ENCODE assay signal across 31 mouse cellular contexts in the genomic region with DNA sequence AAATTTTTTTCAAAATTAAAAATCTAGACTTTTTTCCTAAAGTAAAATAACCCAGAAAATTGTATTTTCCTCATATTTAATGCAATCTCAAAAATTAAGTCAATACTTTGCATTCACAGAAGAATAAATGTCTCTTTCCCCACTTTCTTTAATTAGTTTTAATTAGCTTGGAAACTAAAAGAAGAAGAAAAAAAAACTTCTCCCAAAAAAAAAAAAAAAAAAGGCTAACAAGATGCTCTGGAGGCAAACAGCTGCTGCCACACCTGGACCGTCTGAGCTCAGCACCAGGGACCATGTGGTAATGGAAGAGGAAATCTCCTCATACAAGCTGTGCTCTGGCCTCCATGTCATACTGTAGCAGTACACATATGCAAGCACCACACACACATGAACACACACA. TPM values are rescaled to one million over a fixed set of nuclear protein-coding genes. Genes with fewer than 3 reads are reported as not detected.
"Had no signal": no experiment of that assay in that cellular context is flagged by ENCODE, and none has a peak within 500 bp of the region (broad histone marks: within the 10 kb centered on the region; RNA-seq: fewer than 3 reads in every experiment).

No protein-coding gene starts in this region.

- H3K4me3 ChIP-seq: heart, embryonic 10.5 days; heart, embryonic 12.5 days; hindbrain, embryonic 12.5 days; intestine, embryonic 15.5 days; layer of hippocampus, adult 2 months; left cerebral cortex, adult 2 months; limb, embryonic 10.5 days; limb, embryonic 12.5 days; liver, embryonic 13.5 days; liver, embryonic 15.5 days had no signal

- ATAC-seq: hindbrain, embryonic 16.5 days; inflammation-experienced regulatory T-cells, adult 6 months; intestine, embryonic 15.5 days; intestine, postnatal 0 days had no signal

- H3K27me3 ChIP-seq: heart, embryonic 12.5 days; hindbrain, embryonic 12.5 days; intestine, embryonic 15.5 days; limb, embryonic 12.5 days; liver, embryonic 13.5 days; liver, embryonic 15.5 days had no signal

- H3K9ac ChIP-seq: heart, embryonic 12.5 days; hindbrain, embryonic 12.5 days; hindbrain, embryonic 14.5 days; intestine, embryonic 15.5 days; limb, embryonic 12.5 days; liver, embryonic 13.5 days; liver, embryonic 15.5 days had no signal

- H3K9me3 ChIP-seq: heart, embryonic 10.5 days; heart, embryonic 12.5 days; hindbrain, embryonic 12.5 days; intestine, embryonic 15.5 days; limb, embryonic 10.5 days; limb, embryonic 12.5 days; liver, embryonic 13.5 days; liver, embryonic 15.5 days had no signal

- H3K4me2 ChIP-seq: heart, embryonic 12.5 days; hindbrain, embryonic 12.5 days; hindbrain, embryonic 14.5 days; intestine, embryonic 15.5 days; limb, embryonic 12.5 days; liver, embryonic 11.5 days; liver, embryonic 13.5 days; liver, embryonic 15.5 days had no signal

- H3K27ac ChIP-seq: heart, embryonic 10.5 days; hindbrain, embryonic 12.5 days; hindbrain, embryonic 14.5 days; intestine, embryonic 15.5 days; layer of hippocampus, adult 2 months; left cerebral cortex, adult 2 months; limb, embryonic 10.5 days; limb, embryonic 12.5 days; liver, embryonic 13.5 days; liver, embryonic 15.5 days had no signal

- DNase-seq: gastrocnemius, postnatal 14 days; gastrocnemius, postnatal 36 days; heart, adult 18-20 months; heart, postnatal 10 days; kidney, adult 18-20 months; kidney, adult 8-10 months; kidney, postnatal 10 days; kidney, postnatal 25 days; kidney, postnatal 4 days; liver; liver, embryonic 13.5 days had no signal

RNA-seq across cellular contexts. Expression of a gene that starts 50.9 kb away (rescaled TPM):
- total RNA-seq: gastrocnemius, adult 8-10 months; hematopoietic stem cell, adult 5-6 weeks; layer of hippocampus, adult 2 months; layer of hippocampus, postnatal 10 days; layer of hippocampus, postnatal 25 days; left cerebral cortex, adult 2 months; left cerebral cortex, postnatal 14 days; left cerebral cortex, postnatal 36 days had no signal
